Mouse (Mus musculus) CH12.LX (cell line): Measurements from ENCODE around the gene Scrn1. TPM values are rescaled to one million over a fixed set of nuclear protein-coding genes. Genes with fewer than 3 reads are reported as not detected.

Source experiments
- DNase-seq: peaks from one replicate; pipeline ENCODE4 v3.0.0-alpha.2; 2013; ENCODE audit errors: extremely low read depth
- H3K27ac ChIP-seq: 2 replicates; pipeline ENCODE4 v1.5.1; 2012; ENCODE audit warnings: low read depth, mild to moderate bottlenecking, control low read depth, moderate library complexity; ENCODE audit not compliant: insufficient read depth
- H3K27me3 ChIP-seq: replicated peaks from 2 replicates; pipeline ENCODE3; 2012; ENCODE audit warnings: inconsistent platforms
- H3K36me3 ChIP-seq, 2 experiments: replicated peaks in 1 of 2; 2 replicates each; pipeline versions ENCODE3 to v1.6.1; 2012; ENCODE audit warnings: inconsistent platforms in 1 of 2, low read length in 1 of 2, mild to moderate bottlenecking in 1 of 2, mixed read lengths in 1 of 2, moderate library complexity in 1 of 2; ENCODE audit not compliant: control insufficient read depth in 1 of 2, insufficient read depth in 1 of 2
- H3K4me1 ChIP-seq, 2 experiments: 2 replicates each; pipeline ENCODE4 v1.6.1; 2012; ENCODE audit warnings: inconsistent platforms in 1 of 2, moderate library complexity in 1 of 2; ENCODE audit not compliant: insufficient read depth in 2 of 2, control insufficient read depth in 1 of 2
- H3K4me2 ChIP-seq: 2 replicates; pipeline ENCODE4 v1.6.1; 2012; ENCODE audit warnings: low read depth, mild to moderate bottlenecking, control low read depth; ENCODE audit not compliant: poor library complexity, insufficient read depth, severe bottlenecking
- H3K4me3 ChIP-seq, 3 experiments: fragments of 150-350 bp in 1 of 3; sonication (generic) in 1 of 3; replicated peaks in 1 of 3; 2 replicates each; pipeline versions ENCODE3 to v1.5.1; 2011 to 2012; ENCODE audit warnings: low read depth in 2 of 3, low read length in 2 of 3, mild to moderate bottlenecking in 2 of 3, moderate library complexity in 2 of 3, control low read depth in 1 of 3, improper control_type of control experiment in 1 of 3, inconsistent platforms in 1 of 3, mixed read lengths in 1 of 3; ENCODE audit not compliant: poor library complexity in 1 of 3
- H3K79me2 ChIP-seq: replicated peaks from 2 replicates; pipeline ENCODE4 v1.6.1; 2012; ENCODE audit warnings: mild to moderate bottlenecking, moderate library complexity; ENCODE audit not compliant: control insufficient read depth, poor library complexity, insufficient read depth, severe bottlenecking; ENCODE audit errors: extremely low read depth
- H3K9ac ChIP-seq: 2 replicates; pipeline ENCODE4 v1.6.1; 2012; ENCODE audit warnings: low read depth, mild to moderate bottlenecking, control low read depth, moderate library complexity; ENCODE audit not compliant: insufficient read depth
- H3K9me3 ChIP-seq: replicated peaks from 2 replicates; pipeline ENCODE3; 2012; ENCODE audit warnings: low read length, inconsistent platforms, mixed read lengths
- CHD1 ChIP-seq: IDR thresholded peaks from 2 replicates; pipeline ENCODE4 v1.6.1; 2012; ENCODE audit warnings: low read depth, low read length, improper control_type of control experiment, inconsistent platforms
- CHD2 ChIP-seq: IDR thresholded peaks from 2 replicates; pipeline ENCODE4 v1.6.1; 2011; ENCODE audit warnings: low read length, improper control_type of control experiment
- CTCF ChIP-seq, 2 experiments: IDR thresholded peaks in 1 of 2; conservative IDR thresholded peaks in 1 of 2; 2 replicates each; pipeline ENCODE4 v1.5.1; 2011 to 2012; ENCODE audit warnings: low read depth in 2 of 2, low read length in 2 of 2, improper control_type of control experiment in 1 of 2, inconsistent platforms in 1 of 2, mild to moderate bottlenecking in 1 of 2, moderate library complexity in 1 of 2
- E2F4 ChIP-seq: IDR thresholded peaks from 2 replicates; pipeline ENCODE4 v1.6.1; 2011; ENCODE audit warnings: low read depth, low read length, improper control_type of control experiment; ENCODE audit not compliant: insufficient replicate concordance
- EP300 ChIP-seq: IDR thresholded peaks from 2 replicates; pipeline ENCODE4 v1.6.1; 2011; ENCODE audit warnings: low read length, improper control_type of control experiment
- ETS1 ChIP-seq: conservative IDR thresholded peaks from 2 replicates; pipeline ENCODE4 v1.6.1; 2012; ENCODE audit warnings: low read depth, mild to moderate bottlenecking, inconsistent platforms, low read length, improper control_type of control experiment, moderate library complexity
- HCFC1 ChIP-seq: IDR thresholded peaks from 2 replicates; pipeline ENCODE4 v1.6.1; 2012; ENCODE audit warnings: low read depth, mild to moderate bottlenecking, inconsistent platforms, low read length, improper control_type of control experiment
- IRF4 ChIP-seq: IDR thresholded peaks from 2 replicates; pipeline ENCODE4 v1.6.1; 2014; ENCODE audit warnings: low read depth, mild to moderate bottlenecking, inconsistent platforms, low read length, improper control_type of control experiment
- JUN ChIP-seq: IDR thresholded peaks from 2 replicates; pipeline ENCODE4 v1.6.1; 2011; ENCODE audit warnings: low read depth, mild to moderate bottlenecking, low read length, improper control_type of control experiment, moderate library complexity; ENCODE audit not compliant: insufficient read depth
- MAFK ChIP-seq: IDR thresholded peaks from 2 replicates; pipeline ENCODE4 v1.6.1; 2011; ENCODE audit warnings: low read length, improper control_type of control experiment; ENCODE audit not compliant: insufficient replicate concordance
- MEF2A ChIP-seq: IDR thresholded peaks from 2 replicates; pipeline ENCODE4 v1.6.1; 2014; ENCODE audit warnings: low read depth, mild to moderate bottlenecking, inconsistent platforms, low read length, improper control_type of control experiment, borderline replicate concordance
- MYC ChIP-seq: IDR thresholded peaks from 2 replicates; pipeline ENCODE4 v1.6.1; 2011; ENCODE audit warnings: low read depth, mild to moderate bottlenecking, improper control_type of control experiment, low read length
- PAX5 ChIP-seq: IDR thresholded peaks from 2 replicates; pipeline ENCODE4 v1.6.1; 2012; ENCODE audit warnings: low read length, inconsistent platforms, mixed read lengths
- POLR2A ChIP-seq: IDR thresholded peaks from 2 replicates; pipeline ENCODE4 v1.6.1; 2011; ENCODE audit warnings: low read depth, mild to moderate bottlenecking, improper control_type of control experiment, low read length
- POLR2AphosphoS2 ChIP-seq: IDR thresholded peaks from 2 replicates; pipeline ENCODE4 v1.6.1; 2011; ENCODE audit warnings: low read depth, low read length, improper control_type of control experiment
- RAD21 ChIP-seq: IDR thresholded peaks from 2 replicates; pipeline ENCODE4 v1.6.1; 2011; ENCODE audit warnings: low read depth, mild to moderate bottlenecking, low read length, improper control_type of control experiment, moderate library complexity
- RCOR1 ChIP-seq: conservative IDR thresholded peaks from 2 replicates; pipeline ENCODE4 v1.6.1; 2012; ENCODE audit warnings: low read depth, mild to moderate bottlenecking, inconsistent platforms, low read length, improper control_type of control experiment
- SIN3A ChIP-seq: IDR thresholded peaks from 2 replicates; pipeline ENCODE4 v1.6.1; 2012; ENCODE audit warnings: low read length, improper control_type of control experiment, inconsistent platforms
- TBP ChIP-seq: conservative IDR thresholded peaks from 2 replicates; pipeline ENCODE4 v1.6.1; 2011; ENCODE audit warnings: low read depth, low read length, improper control_type of control experiment
- TCF12 ChIP-seq: IDR thresholded peaks from 2 replicates; pipeline ENCODE4 v1.6.1; 2014; ENCODE audit warnings: low read depth, mild to moderate bottlenecking, inconsistent platforms, low read length, improper control_type of control experiment
- USF1 ChIP-seq: IDR thresholded peaks from 2 replicates; pipeline ENCODE4 v1.6.1; 2014; ENCODE audit warnings: low read depth, mild to moderate bottlenecking, inconsistent platforms, low read length, improper control_type of control experiment
- USF2 ChIP-seq: conservative IDR thresholded peaks from 2 replicates; pipeline ENCODE4 v1.6.1; 2011; ENCODE audit warnings: low read depth, low read length, improper control_type of control experiment
- ZC3H11A ChIP-seq: IDR thresholded peaks from 2 replicates; pipeline ENCODE4 v1.6.1; 2012; ENCODE audit warnings: low read depth, mild to moderate bottlenecking, inconsistent platforms, low read length, improper control_type of control experiment
- dilution Hi-C: fragments of 300-500 bp; cut with MboI; formaldehyde crosslinking; loops from 2 replicates; pipeline ENCODE4 v1.14.3; 2020; ENCODE audit warnings: low sequenced_read_pairs; ENCODE audit not compliant: extremely low pct_unique_long_range_greater_than_20kb, extremely low pct_ligation_motif_present
- in situ Hi-C: fragments of 300-500 bp; cut with MboI; formaldehyde crosslinking; loops from 3 replicates; pipeline ENCODE4 v1.14.3; 2019; ENCODE audit warnings: low sequenced_read_pairs, low pct_ligation_motif_present, low pct_unique_long_range_greater_than_20kb, mixed read lengths
- polyA plus RNA-seq: library from polyadenylated mRNA; unstranded; fragments of >175 nt; gene quantifications from 2 replicates; pipeline ENCODE4 v1.2.1, GENCODE M21; 2012; ENCODE audit warnings: low read depth; ENCODE audit not compliant: insufficient read length
- total RNA-seq, 2 experiments: library from RNA; depleted of rRNA; stranded (reverse); fragments of 300-350 nt in 1 of 2; fragments of >200 nt in 1 of 2; gene quantifications; 2 replicates each; pipeline ENCODE4 v1.2.3; 2012 to 2014

The Scrn1 gene
- total and polyA plus RNA-seq, 3 experiments = 0.04 TPM; not detected in 2

DNA sequence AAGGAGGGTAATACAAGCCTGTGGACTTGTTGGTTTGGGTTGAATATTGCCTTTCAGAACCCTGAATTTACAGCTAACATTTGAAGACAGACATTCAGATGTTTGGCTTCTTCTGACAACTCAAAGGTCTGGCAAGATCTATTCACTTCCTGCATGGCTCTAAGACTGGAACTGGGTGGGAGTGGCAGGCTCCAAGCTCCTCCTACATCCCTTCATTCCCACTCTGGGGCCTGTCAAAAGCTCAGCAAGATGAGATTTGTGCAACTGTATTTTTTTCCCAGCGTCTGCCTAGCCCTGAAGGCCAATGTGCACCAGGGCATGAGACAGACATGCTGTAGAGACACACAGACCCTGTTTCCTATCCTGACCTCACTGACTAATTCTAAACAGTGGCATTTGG, 10.5 kb downstream of the Scrn1 start:
- H3K4me3 ChIP-seq = no peak overlapping the region
- dilution Hi-C loops (no loop called here), in situ Hi-C loops (no loop called here)
- H3K9ac ChIP-seq = no peak overlapping the region
- H3K27me3 ChIP-seq = no peaks in the 10 kb centered on the region
- H3K79me2 ChIP-seq = no peaks in the 10 kb centered on the region
- H3K9me3 ChIP-seq = no peaks in the 10 kb centered on the region
- TF ChIP-seq MEF2A = no peak
- no peak for TF ChIP-seq MAFK
- no peak for TF ChIP-seq E2F4
- H3K27ac ChIP-seq = no peak overlapping the region
- DNase-seq = no peak
- no peaks in the 10 kb centered on the region for H3K36me3 ChIP-seq
- peaks cover 0 to 19% of the 10 kb centered on the region in 2 experiments; a peak in 3 of 4 replicates for H3K4me1 ChIP-seq
- no peak overlapping the region for H3K4me2 ChIP-seq

DNA sequence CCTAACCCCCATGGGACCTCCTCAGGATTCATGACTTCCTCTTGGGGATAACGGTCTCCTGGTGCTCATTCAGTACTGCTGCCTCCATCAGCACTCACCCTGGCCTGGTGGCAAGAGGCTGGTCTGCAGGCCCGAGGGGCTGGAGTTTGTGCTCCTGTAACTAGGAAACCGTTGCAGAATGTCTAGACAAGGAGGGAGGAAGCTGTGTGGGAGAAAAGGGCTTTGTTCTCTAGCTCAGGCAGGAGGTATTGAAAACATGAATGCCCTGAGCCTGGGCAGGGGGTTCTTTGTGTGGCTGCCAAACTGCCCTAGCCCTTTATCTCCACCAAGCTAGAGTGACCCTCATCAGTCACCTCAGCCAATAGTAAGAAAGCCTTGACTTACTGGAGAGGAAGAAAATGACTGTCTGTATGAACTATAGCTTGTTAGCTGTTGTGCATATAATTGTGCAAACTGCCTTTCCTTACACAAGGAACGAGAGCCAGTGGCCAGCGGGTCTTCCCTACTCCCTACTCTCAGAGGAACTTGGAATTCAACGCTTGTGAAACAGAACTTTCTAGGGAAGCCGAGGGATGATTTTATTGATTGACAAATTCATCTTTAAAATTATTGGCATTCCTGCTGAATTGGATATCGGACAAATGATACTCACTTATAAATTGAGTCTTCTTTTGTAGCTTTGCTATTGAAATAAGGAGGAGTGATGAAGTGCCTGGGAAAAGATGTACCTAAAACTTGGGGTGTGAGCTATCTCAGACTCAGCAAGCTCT, 11.8 kb downstream of the Scrn1 start:
- Histone ChIP-seq H3K27me3 (no peaks in the 10 kb centered on the region), H3K36me3 (no peaks in the 10 kb centered on the region), H3K27ac (no peak overlapping the region), H3K4me2 (no peak overlapping the region), H3K9me3 (no peaks in the 10 kb centered on the region), H3K9ac (no peak overlapping the region), H3K79me2 (no peaks in the 10 kb centered on the region), H3K4me1 (peaks cover 0 to 17% of the 10 kb centered on the region in 2 experiments; a peak in 2 of 4 replicates), H3K4me3 (no peak overlapping the region)
- in situ Hi-C loops = no loop called here
- dilution Hi-C loops = no loop called here
- TF ChIP-seq SIN3A (no peak), EP300 (no peak), TCF12 (no peak), RCOR1 (no peak), ETS1 (no peak), USF1 (no peak), MEF2A (no peak), E2F4 (no peak), CHD2 (no peak), POLR2AphosphoS2 (no peak), RAD21 (no peak)
- DNase-seq = no peak

DNA sequence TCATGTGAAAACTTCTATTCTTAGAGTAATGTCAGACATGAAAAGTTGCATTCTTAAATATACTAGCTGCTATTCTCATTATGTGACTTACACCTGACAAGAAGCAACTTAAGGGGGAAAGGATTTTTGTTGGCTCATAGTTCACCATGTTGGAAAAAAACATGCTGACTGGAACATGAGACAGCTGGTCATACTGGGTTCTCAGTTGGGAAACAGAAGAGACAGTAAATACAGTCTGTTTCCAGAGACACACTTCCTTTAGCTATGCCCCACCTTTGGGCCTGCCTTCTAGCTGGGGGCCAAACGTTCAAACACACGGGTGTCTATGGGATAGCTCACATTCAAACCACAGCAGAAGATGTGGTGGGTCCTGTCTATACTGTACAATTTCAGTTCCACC, 12.7 kb downstream of the Scrn1 start:
- Histone ChIP-seq H3K4me3 (no peak overlapping the region), H3K79me2 (no peaks in the 10 kb centered on the region), H3K27ac (no peak overlapping the region), H3K27me3 (no peaks in the 10 kb centered on the region), H3K9me3 (no peaks in the 10 kb centered on the region), H3K4me2 (no peak overlapping the region), H3K36me3 (no peaks in the 10 kb centered on the region), H3K4me1 (peaks cover 0 to 16% of the 10 kb centered on the region in 2 experiments; a peak in 2 of 4 replicates), H3K9ac (no peak overlapping the region)
- TF ChIP-seq JUN (no peak), USF1 (no peak), CHD2 (no peak), CHD1 (no peak), SIN3A (no peak), MYC (no peak), POLR2A (no peak), ZC3H11A (no peak), MEF2A (no peak), HCFC1 (no peak), TCF12 (no peak), USF2 (no peak), PAX5 (no peak), CTCF (conservative IDR thresholded peaks at IDR 0.05 in 1 of 2, IDR thresholded peaks at IDR 0.05 in 1 of 2; ENCODE audit: low read depth in 2 of 2, low read length in 2 of 2) (no peak), MAFK (no peak), IRF4 (no peak), EP300 (no peak), E2F4 (no peak), TBP (no peak), RAD21 (no peak)
- dilution Hi-C loops = no loop called here
- in situ Hi-C loops = no loop called here
- no peak for DNase-seq
